Mouse (Mus musculus): Measurements from ENCODE around the gene Creb3. TPM values are rescaled to one million over a fixed set of nuclear protein-coding genes. Genes with fewer than 3 reads are reported as not detected.
A peak's percentile ranks its signal among the peaks of the same experiment; 100 is the strongest.

Gene Creb3
- total RNA-seq, 1 experiment from 2014 or later, result 91.4 TPM

GRCm38 (mm10) chr4:43552437-43552836 lies 9.7 kb upstream of the Creb3 start:
- ATAC-seq (ENCODE audit: extremely low read depth, insufficient number of reproducible peaks, low FRiP score, poor library complexity, severe bottlenecking), result no peak

GRCm38 (mm10) chr4:43553891-43554290 lies 8.2 kb upstream of the Creb3 start:
- no peak for ATAC-seq (ENCODE audit: extremely low read depth, insufficient number of reproducible peaks, low FRiP score, poor library complexity, severe bottlenecking)

- ATAC-seq (ENCODE audit: extremely low read depth, insufficient number of reproducible peaks, low FRiP score, poor library complexity, severe bottlenecking), result no peak
These were observed 6.2 kb upstream of the Creb3 start for GRCm38 (mm10) chr4:43555926-43556325.

- ATAC-seq (ENCODE audit: extremely low read depth, insufficient number of reproducible peaks, low FRiP score, poor library complexity, severe bottlenecking), result no peak
These were observed 4.0 kb upstream of the Creb3 start for GRCm38 (mm10) chr4:43558028-43558630.

GRCm38 (mm10) chr4:43558631-43559356 lies 3.3 kb upstream of the Creb3 start:
- ATAC-seq (ENCODE audit: extremely low read depth, insufficient number of reproducible peaks, low FRiP score, poor library complexity, severe bottlenecking), result no peak

- ATAC-seq (ENCODE audit: extremely low read depth, insufficient number of reproducible peaks, low FRiP score, poor library complexity, severe bottlenecking), result no peak
These were observed 2.5 kb upstream of the Creb3 start for GRCm38 (mm10) chr4:43559519-43560242.

GRCm38 (mm10) chr4:43560243-43560611 lies 1.9 kb upstream of the Creb3 start:
- peak; percentile 68 for ATAC-seq (ENCODE audit: extremely low read depth, insufficient number of reproducible peaks, low FRiP score, poor library complexity, severe bottlenecking)

GRCm38 (mm10) chr4:43560976-43561375 lies 1.2 kb upstream of the Creb3 start:
- no peak for ATAC-seq (ENCODE audit: extremely low read depth, insufficient number of reproducible peaks, low FRiP score, poor library complexity, severe bottlenecking)

- no peak for ATAC-seq (ENCODE audit: extremely low read depth, insufficient number of reproducible peaks, low FRiP score, poor library complexity, severe bottlenecking)
These were observed 616 bp upstream of the Creb3 start for GRCm38 (mm10) chr4:43561436-43561996.

- ATAC-seq (ENCODE audit: extremely low read depth, insufficient number of reproducible peaks, low FRiP score, poor library complexity, severe bottlenecking), result no peak
These were observed 853 bp downstream of the Creb3 start for GRCm38 (mm10) chr4:43562769-43563600.

- no peak for ATAC-seq (ENCODE audit: extremely low read depth, insufficient number of reproducible peaks, low FRiP score, poor library complexity, severe bottlenecking)
These were observed 1.4 kb downstream of the Creb3 start for GRCm38 (mm10) chr4:43563601-43563875.

GRCm38 (mm10) chr4:43564231-43564630 lies 2.1 kb downstream of the Creb3 start:
- no peak for ATAC-seq (ENCODE audit: extremely low read depth, insufficient number of reproducible peaks, low FRiP score, poor library complexity, severe bottlenecking)

- no peak for ATAC-seq (ENCODE audit: extremely low read depth, insufficient number of reproducible peaks, low FRiP score, poor library complexity, severe bottlenecking)
These were observed 5.0 kb downstream of the Creb3 start for GRCm38 (mm10) chr4:43567140-43567539.

- no peak for ATAC-seq (ENCODE audit: extremely low read depth, insufficient number of reproducible peaks, low FRiP score, poor library complexity, severe bottlenecking)
These were observed 9.4 kb downstream of the Creb3 start for GRCm38 (mm10) chr4:43571395-43572045.

GRCm38 (mm10) chr4:43573561-43573960 lies 11.4 kb downstream of the Creb3 start:
- ATAC-seq (ENCODE audit: extremely low read depth, insufficient number of reproducible peaks, low FRiP score, poor library complexity, severe bottlenecking), result no peak

- no peak for ATAC-seq (ENCODE audit: extremely low read depth, insufficient number of reproducible peaks, low FRiP score, poor library complexity, severe bottlenecking)
These were observed 13.2 kb downstream of the Creb3 start for GRCm38 (mm10) chr4:43575356-43575755.

GRCm38 (mm10) chr4:43577237-43577881 lies 15.2 kb downstream of the Creb3 start:
- ATAC-seq (ENCODE audit: extremely low read depth, insufficient number of reproducible peaks, low FRiP score, poor library complexity, severe bottlenecking), result no peak
